Mouse (Mus musculus) ES-E14 (cell line): ENCODE measurements around the gene Bcl2l1. TPM values are rescaled to one million over a fixed set of nuclear protein-coding genes. Genes with fewer than 3 reads are reported as not detected.

Experiments
- DNase-seq: peaks from one replicate; pipeline ENCODE4 v3.0.0-alpha.2; 2013; ENCODE audit warnings: low read depth, low spot score
- H3K27ac ChIP-seq: 2 replicates; pipeline ENCODE4 v1.5.1; 2012; ENCODE audit warnings: low read depth, mild to moderate bottlenecking, low read length, moderate library complexity, mixed read lengths; ENCODE audit not compliant: poor library complexity, insufficient read depth, severe bottlenecking
- H3K36me3 ChIP-seq: 2 replicates; pipeline ENCODE4 v1.6.1; 2012; ENCODE audit warnings: mild to moderate bottlenecking, low read length, moderate library complexity, mixed read lengths; ENCODE audit not compliant: control insufficient read depth, poor library complexity, insufficient read depth, severe bottlenecking
- H3K4me1 ChIP-seq, 2 experiments: fragments of 150-350 bp in 1 of 2; sonication (generic) in 1 of 2; 2 replicates each; pipeline ENCODE4 v1.6.1; 2012; ENCODE audit warnings: low read length in 2 of 2, mild to moderate bottlenecking in 1 of 2, mixed read lengths in 1 of 2; ENCODE audit not compliant: control insufficient read depth in 2 of 2, insufficient read depth in 2 of 2, poor library complexity in 1 of 2
- H3K4me3 ChIP-seq, 2 experiments: fragments of 150-350 bp in 1 of 2; sonication (generic) in 1 of 2; 2 replicates each; pipeline ENCODE4 v1.5.1; 2012; ENCODE audit warnings: low read length in 2 of 2, low read depth in 1 of 2, mild to moderate bottlenecking in 1 of 2, mixed read lengths in 1 of 2; ENCODE audit not compliant: insufficient read depth in 1 of 2, poor library complexity in 1 of 2, severe bottlenecking in 1 of 2
- H3K9ac ChIP-seq: 2 replicates; pipeline ENCODE4 v1.6.1; 2012; ENCODE audit warnings: low read depth, mild to moderate bottlenecking, low read length, mixed read lengths; ENCODE audit not compliant: poor library complexity, insufficient read depth, severe bottlenecking
- H3K9me3 ChIP-seq: fragments of 150-350 bp; sonication (generic); 2 replicates; pipeline ENCODE4 v1.6.1; 2012; ENCODE audit warnings: low read depth, mild to moderate bottlenecking, low read length; ENCODE audit not compliant: control insufficient read depth, insufficient read depth
- CHD2 ChIP-seq: IDR thresholded peaks from 2 replicates; pipeline ENCODE4 v1.6.1; 2014; ENCODE audit warnings: mild to moderate bottlenecking, low read depth, low read length, inconsistent platforms
- HCFC1 ChIP-seq: IDR thresholded peaks from 2 replicates; pipeline ENCODE4 v1.6.1; 2012; ENCODE audit warnings: low read length, inconsistent platforms, borderline replicate concordance; ENCODE audit not compliant: insufficient read depth
- MAFK ChIP-seq: IDR thresholded peaks from 2 replicates; pipeline ENCODE4 v1.6.1; 2014; ENCODE audit warnings: mild to moderate bottlenecking, low read depth, low read length, inconsistent platforms; ENCODE audit not compliant: insufficient read depth
- ZC3H11A ChIP-seq: IDR thresholded peaks from 2 replicates; pipeline ENCODE4 v1.6.1; 2012; ENCODE audit warnings: low read depth, mild to moderate bottlenecking, inconsistent platforms, low read length, borderline replicate concordance
- ZNF384 ChIP-seq: IDR thresholded peaks from 2 replicates; pipeline ENCODE4 v1.6.1; 2012; ENCODE audit warnings: low read depth, low read length, inconsistent platforms
- in situ Hi-C, 2 experiments: fragments of 600-800 bp; cut with MboI; formaldehyde crosslinking; loops; one replicate each; pipeline ENCODE4 v1.15.1; 2025; ENCODE audit warnings: low sequenced_read_pairs in 2 of 2, inconsistent platforms in 1 of 2; ENCODE audit not compliant: unreplicated experiment in 2 of 2
- total RNA-seq: library from RNA; depleted of rRNA; stranded (reverse); fragments of 300-350 nt; gene quantifications from 2 replicates; pipeline ENCODE4 v1.2.3, GENCODE M21; 2012

Gene Bcl2l1
- total RNA-seq, 1 experiment, result 34.9 TPM

DNA sequence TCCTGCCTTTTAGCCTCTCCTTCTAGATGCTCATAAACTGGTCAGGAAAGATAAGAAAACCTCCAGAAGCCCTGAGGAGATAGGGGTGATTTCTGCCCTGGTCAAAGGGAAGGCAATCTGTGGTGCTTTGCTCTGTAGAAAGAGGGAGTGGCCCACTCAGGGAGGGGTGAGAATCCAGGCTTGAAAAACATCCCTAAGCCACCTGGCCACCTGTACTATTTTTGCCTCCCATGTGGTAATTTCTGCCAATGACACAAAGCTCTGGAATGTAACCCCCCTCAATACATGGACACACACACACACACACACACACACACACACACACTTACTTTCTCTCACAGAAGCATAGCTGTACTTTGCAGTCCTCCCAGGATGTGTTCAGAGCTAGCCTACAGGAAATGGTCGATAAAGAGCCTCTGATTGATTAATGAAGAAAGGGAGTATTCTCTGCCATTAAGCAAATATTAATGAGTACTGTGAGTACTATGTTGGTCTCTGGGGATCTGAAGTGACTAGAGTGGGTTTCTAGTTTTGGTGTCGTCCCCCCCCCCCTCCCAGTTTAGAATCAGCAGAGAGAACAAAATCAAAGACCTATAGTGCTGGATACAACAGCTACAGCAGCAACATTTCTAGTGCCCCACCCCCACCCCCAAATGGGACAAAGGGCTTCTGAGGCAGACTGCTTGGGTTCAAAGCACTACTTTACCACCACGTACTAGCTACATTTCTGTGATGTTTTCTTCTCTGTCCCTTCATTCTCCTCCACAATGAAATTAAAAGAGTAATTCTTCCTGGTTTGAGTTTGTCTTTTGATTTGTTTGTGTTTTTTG, 20.0 kb downstream of the Bcl2l1 start:
- TF ChIP-seq MAFK (no peak), ZC3H11A (no peak), HCFC1 (no peak), CHD2 (no peak), ZNF384 (no peak)
- Histone ChIP-seq H3K36me3 (no peaks in the 10 kb centered on the region; the same call in 1 of the 2 replicates), H3K9ac (no peak overlapping the region), H3K4me1 (peaks cover 8 to 31% of the 10 kb centered on the region in 2 experiments; a peak in 3 of 4 replicates), H3K9me3 (no peaks in the 10 kb centered on the region), H3K27ac (peak overlapping the region; percentile 75; the same call in 1 of the 2 replicates), H3K4me3 (no peak overlapping the region)
- in situ Hi-C loops, result no loop called here
- no peak for DNase-seq

DNA sequence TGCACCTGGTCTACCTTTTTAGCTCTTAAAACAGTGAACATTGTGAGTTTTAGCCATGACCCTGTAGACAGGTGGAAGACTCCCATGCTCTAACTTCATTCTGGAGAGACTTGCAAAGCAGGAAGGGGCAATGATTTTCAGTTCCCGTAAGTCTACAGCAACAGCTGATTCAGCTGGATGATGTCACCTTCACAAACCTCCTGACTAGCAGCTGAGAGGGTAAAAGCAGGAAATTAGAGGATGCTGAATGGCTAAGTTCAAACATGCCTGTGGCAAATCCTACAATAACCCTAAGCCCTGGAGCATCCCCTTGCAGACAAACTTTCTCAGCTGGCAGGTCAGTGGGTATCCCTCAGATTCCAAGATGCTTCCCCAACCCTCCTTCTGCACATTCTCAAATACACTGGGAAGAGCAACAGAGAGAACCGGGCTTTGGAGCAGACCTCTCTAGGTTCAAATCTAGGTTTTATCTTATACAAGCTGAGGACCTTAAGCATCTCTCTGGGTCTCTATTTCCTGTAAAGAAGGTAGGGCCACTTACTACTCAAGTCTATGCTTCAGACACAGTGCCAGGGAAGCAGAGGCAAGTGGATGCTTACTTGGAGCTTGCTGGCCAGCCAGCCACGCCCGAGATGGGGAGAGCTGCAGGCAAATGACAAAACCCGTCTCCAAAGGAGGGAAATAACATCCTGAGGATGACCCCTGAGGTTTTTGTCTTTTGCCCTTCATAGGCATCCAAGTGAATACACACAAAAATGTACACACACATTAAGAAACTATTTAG, 21.2 kb downstream of the Bcl2l1 start:
- no peak for DNase-seq
- in situ Hi-C loops, result no loop called here
- Histone ChIP-seq H3K9me3 (no peaks in the 10 kb centered on the region), H3K9ac (no peak overlapping the region), H3K36me3 (no peaks in the 10 kb centered on the region; the same call in 1 of the 2 replicates), H3K4me1 (peaks cover 9 to 28% of the 10 kb centered on the region in 2 experiments), H3K27ac (peak overlapping the region; percentile 81), H3K4me3 (no peak overlapping the region)
- TF ChIP-seq CHD2 (no peak), ZNF384 (no peak), ZC3H11A (no peak), MAFK (no peak), HCFC1 (no peak)

DNA sequence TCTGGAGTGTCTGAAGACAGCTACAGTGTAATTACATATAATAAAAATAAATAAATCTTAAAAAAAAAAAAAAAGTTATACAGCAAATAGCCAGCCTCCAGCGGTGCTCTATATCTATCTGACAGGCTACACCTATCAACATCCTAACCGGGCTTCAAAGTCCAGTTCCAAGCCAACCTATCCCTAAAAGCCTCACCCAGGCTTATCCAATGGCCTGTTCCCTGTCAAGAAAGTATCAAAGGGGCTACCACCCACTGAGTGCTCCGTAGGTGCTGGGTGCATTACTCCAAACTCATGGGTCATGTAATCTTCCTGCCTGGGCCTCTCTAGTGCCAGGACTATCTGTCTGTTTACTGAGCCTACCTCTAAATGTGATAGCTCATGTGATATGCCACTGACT, 23.4 kb downstream of the Bcl2l1 start:
- Histone ChIP-seq H3K9me3 (no peaks in the 10 kb centered on the region), H3K36me3 (no peaks in the 10 kb centered on the region; the same call in 1 of the 2 replicates), H3K9ac (no peak overlapping the region), H3K4me1 (peaks cover 20 to 34% of the 10 kb centered on the region in 2 experiments), H3K4me3 (no peak overlapping the region), H3K27ac (no peak overlapping the region)
- in situ Hi-C loops, result no loop called here
- TF ChIP-seq CHD2 (no peak), ZC3H11A (no peak), HCFC1 (no peak), MAFK (no peak), ZNF384 (no peak)
- no peak for DNase-seq

DNA sequence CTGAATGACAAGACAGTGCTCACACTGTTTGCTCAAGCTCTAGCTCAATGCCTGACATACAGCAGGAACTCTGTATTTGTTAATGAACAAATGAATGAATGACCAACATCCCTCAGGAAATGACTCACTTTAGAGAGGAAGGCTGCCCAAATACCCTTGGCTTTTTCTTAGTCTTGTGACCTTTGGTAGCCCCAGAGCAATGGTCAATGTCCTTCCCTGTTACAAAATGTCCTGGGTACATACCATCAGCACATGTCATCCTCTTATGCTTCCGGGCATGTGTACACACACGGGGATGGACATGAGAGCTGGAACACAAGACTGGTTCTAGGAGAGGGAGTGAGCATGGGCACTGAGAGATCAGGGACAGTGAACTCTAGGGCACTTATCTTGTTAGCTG, 25.5 kb downstream of the Bcl2l1 start:
- Histone ChIP-seq H3K4me3 (no peak overlapping the region), H3K36me3 (no peaks in the 10 kb centered on the region; the same call in 1 of the 2 replicates), H3K27ac (peak overlapping the region; percentile 65; the same call in 1 of the 2 replicates), H3K9me3 (no peaks in the 10 kb centered on the region), H3K4me1 (peaks cover 24 to 35% of the 10 kb centered on the region in 2 experiments), H3K9ac (no peak overlapping the region; the same call in 1 of the 2 replicates)
- no peak for DNase-seq
- TF ChIP-seq MAFK, result no peak
- no peak for TF ChIP-seq ZNF384
- no peak for TF ChIP-seq ZC3H11A
- TF ChIP-seq HCFC1, result no peak
- TF ChIP-seq CHD2, result no peak
- in situ Hi-C loops, result no loop called here
